Mouse (Mus musculus): ENCODE data around the gene Pde4c. TPM values are rescaled to one million over a fixed set of nuclear protein-coding genes. Genes with fewer than 3 reads are reported as not detected.

Pde4c gene
- polyA plus RNA-seq, 1 experiment = not detected

DNA sequence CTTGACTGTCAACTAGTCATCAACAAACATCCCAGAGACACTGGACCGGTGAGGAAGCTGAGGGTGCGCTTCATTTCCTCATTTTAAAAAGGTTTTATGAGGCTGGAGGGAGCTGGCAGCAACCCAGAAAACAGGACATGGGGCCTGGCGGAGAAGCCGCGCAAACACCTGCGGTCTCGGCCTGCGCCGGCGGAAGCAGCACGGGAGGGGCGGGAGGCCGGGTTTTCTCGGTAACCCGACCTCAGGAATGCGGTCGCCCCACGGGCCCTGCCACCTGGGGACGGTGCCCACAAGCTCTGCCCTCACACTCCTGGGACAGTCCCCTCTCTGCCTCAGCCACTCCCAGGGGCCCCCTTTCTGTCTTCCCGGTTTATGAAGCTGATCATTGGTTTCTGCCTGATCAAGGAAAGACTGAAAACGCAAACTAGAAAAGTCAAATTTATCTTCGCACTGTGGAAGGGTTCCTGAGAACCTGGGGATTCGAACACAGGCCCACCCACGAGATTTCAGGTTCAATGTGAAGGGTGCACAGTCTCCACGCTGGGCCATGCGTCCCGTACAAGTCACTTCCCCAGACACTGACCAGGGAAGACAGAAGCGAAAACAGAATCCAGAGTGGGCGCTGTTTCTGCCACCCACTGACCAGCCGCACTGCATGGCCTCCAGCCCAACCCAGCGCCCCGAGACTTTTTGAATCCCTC, 28.1 kb upstream of the Pde4c start:
- no peaks in the 10 kb centered on the region for H3K9me3 ChIP-seq (ENCODE audit: control insufficient read depth, low read length)
- peaks cover 66% of the 10 kb centered on the region for H3K4me1 ChIP-seq (ENCODE audit: control insufficient read depth)
- H3K4me3 ChIP-seq (replicated peaks) = peak overlapping the region; percentile 53

DNA sequence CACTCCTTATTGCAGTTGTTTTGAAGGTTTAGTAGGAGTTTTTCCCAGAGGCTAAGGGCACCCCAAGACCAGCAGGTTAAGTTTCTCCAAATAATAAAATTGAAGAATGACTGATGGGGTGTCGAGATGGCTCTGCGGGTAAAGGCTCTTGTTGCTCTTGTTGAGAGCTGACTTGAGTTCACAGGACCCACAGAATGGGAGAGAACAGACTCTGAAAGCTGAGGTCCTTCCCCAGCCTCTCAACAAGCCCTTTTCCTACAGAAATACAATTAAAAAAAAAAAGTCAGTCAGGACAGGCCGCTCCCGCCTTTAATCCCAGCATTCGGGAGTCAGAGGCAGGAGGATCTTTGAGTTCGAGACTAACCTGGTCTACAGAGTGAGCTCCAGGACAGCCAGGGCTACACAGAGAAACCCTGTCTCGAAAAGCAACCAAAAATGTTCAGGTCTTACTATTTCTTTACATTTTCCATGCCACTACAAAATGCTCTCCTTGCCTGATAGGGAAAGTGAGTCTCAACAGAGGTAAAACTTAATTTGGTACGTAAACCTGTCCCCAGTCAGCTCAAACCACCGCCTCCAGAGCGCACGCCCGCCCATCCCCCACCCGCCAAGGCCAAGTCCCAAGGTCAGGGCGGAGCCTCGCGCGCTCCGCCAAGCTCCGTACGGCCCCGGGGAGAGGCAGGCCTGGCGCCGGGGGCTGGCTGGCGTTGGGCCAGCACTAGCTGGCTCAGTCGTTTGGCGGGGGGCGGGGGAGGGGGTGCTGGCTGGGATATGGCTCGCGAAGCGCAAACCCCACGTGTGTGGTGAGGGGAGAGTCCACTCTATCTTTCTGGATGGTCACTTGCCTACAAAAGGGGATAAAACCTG, 27.3 kb upstream of the Pde4c start:
- Histone ChIP-seq H3K27me3 (ENCODE audit: control insufficient read depth) (peaks cover 15% of the 10 kb centered on the region), H3K9me3 (ENCODE audit: control insufficient read depth, low read length) (no peaks in the 10 kb centered on the region)
- no peak for TF ChIP-seq TAL1 (IDR thresholded peaks at IDR 0.05; ENCODE audit: low read length)
- TF ChIP-seq GATA1 (IDR thresholded peaks at IDR 0.05; ENCODE audit: low read length) = no peak

More for the DNA sequence above, 28.1 kb upstream of the Pde4c start:
- no peak for TF ChIP-seq GATA1 (IDR thresholded peaks at IDR 0.05; ENCODE audit: low read length)
- TF ChIP-seq TAL1 (IDR thresholded peaks at IDR 0.05; ENCODE audit: low read length) = no peak
- Histone ChIP-seq H3K36me3 (ENCODE audit: control insufficient read depth) (no peaks in the 10 kb centered on the region), H3K27me3 (ENCODE audit: control insufficient read depth) (peaks cover 17% of the 10 kb centered on the region)

DNA sequence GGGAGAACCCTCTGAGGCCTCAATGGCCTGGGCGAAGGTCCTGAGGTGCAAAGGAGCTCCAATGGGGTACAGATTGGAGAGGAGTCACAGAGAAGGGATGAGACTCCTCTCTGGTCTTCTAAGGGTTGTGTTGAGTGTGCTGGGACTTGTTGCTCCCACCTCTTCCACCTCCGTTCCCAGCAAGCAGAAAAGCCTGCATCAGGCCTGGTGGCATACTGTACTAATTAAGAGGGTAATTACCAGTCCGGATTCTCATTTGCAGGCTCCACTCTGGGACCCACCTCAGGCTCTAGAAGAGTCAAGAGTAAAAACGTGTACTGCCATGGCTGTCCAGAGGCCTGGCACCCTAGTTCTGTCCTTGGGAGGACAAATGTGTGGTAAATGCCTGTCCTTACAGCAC, 26.6 kb upstream of the Pde4c start:
- Histone ChIP-seq H3K4me3 (replicated peaks) (peak overlapping the region; percentile 53), H3K4me1 (ENCODE audit: control insufficient read depth) (peaks cover 75% of the 10 kb centered on the region), H3K36me3 (ENCODE audit: control insufficient read depth) (peaks cover 4% of the 10 kb centered on the region), H3K27me3 (ENCODE audit: control insufficient read depth) (peaks cover 8% of the 10 kb centered on the region), H3K9me3 (ENCODE audit: control insufficient read depth, low read length) (no peaks in the 10 kb centered on the region)
- TF ChIP-seq TAL1 (IDR thresholded peaks at IDR 0.05; ENCODE audit: low read length) (no peak), GATA1 (IDR thresholded peaks at IDR 0.05; ENCODE audit: low read length) (no peak)

More for the DNA sequence above, 27.3 kb upstream of the Pde4c start:
- H3K4me1 ChIP-seq (ENCODE audit: control insufficient read depth) = peaks cover 74% of the 10 kb centered on the region
- peak overlapping the region; percentile 53 for H3K4me3 ChIP-seq (replicated peaks)
- H3K36me3 ChIP-seq (ENCODE audit: control insufficient read depth) = peaks cover 1% of the 10 kb centered on the region

DNA sequence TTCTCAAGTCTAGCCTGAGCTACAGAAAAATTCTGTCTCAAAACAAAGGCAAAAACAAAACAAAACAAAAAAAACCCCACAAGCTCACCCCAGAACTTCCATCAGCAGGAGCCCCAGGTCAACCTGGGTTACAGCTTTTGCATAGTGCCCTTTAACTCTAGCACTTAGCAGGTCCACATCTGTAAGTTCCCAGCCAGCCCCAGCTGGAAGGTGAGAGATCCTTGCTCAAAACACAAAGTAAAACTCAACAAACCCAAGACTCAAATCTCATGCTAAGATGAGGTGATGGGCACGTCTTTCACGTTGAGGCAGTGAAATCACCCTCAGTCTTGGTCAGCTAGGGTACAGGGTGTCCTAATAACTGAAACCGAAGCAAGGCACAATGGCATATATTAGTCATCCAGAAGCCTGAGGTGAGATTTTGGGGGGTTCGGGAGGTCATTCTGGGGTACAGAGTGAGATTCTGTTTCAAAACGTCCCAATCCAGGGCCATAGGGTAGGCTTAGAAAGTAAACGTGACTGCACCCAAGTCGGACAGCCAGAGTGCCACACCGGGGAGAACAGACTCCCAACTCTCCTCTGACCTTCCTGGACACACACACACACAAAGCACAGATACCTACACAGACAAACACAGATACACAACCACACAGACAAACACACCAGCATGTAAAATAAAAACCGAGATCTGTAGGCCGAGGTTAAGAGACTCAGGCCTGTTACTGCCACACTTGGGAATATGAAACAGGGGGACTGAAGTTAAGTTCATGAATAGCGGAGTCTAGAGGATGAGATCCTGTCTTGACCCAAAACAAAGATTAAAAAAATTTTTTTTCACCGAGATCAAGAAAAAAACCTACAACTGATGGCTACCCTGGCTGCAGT, 25.9 kb upstream of the Pde4c start:
- Histone ChIP-seq H3K27me3 (ENCODE audit: control insufficient read depth) (peaks cover 2% of the 10 kb centered on the region; the same call in 1 of the 2 replicates), H3K9me3 (ENCODE audit: control insufficient read depth, low read length) (no peaks in the 10 kb centered on the region), H3K36me3 (ENCODE audit: control insufficient read depth) (peaks cover 4% of the 10 kb centered on the region), H3K4me3 (replicated peaks) (peak overlapping the region; percentile 70), H3K4me1 (ENCODE audit: control insufficient read depth) (peaks cover 72% of the 10 kb centered on the region)
- TF ChIP-seq TAL1 (IDR thresholded peaks at IDR 0.05; ENCODE audit: low read length) (no peak), GATA1 (IDR thresholded peaks at IDR 0.05; ENCODE audit: low read length) (no peak)

DNA sequence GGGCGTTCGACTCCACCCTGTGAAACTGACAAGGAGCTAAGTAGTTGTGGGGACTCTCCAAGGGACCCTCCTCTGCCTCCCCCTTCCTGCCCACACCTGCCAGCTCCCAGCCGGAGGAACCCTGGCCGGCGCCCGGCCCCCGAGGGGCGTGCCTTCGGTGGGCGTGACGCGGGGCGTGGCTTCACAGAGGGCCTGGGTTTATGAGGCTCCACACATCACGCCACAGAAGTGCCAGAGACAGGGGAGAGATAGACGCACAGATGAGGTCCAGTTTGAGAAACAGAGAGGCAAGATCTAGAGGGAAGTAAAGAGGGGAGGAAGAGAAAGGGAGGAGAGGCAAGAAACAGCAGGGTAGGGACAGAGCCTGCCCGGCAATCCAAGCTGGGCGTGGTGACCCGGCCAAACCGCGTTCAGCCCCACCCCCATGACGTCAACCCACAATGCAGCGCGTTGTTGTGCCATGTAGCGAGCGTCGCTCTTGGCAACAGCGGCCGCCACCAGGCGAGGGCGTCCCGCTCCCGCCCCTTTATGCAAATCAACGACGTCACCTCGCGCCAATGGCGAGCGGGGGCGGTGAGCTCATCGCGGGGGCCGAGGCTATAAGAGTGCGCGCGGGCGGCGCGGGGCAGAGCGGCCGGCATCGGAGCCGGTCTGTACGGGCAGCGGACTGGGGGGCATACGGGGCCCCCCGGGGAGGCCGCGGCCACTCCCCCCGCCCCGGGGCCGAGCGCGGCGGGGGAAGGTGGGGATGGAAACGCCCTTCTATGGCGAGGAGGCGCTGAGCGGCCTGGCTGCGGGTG, 25.0 kb upstream of the Pde4c start, which contains the start of gene Jund:
Gene Jund, plus strand, starts transcription at position 640 of the 800 bp plus-strand sequence.
- TF ChIP-seq GATA1 (IDR thresholded peaks at IDR 0.05; ENCODE audit: low read length) (no peak), TAL1 (IDR thresholded peaks at IDR 0.05; ENCODE audit: low read length) (no peak)
- no peaks in the 10 kb centered on the region for H3K9me3 ChIP-seq (ENCODE audit: control insufficient read depth, low read length)
- H3K4me3 ChIP-seq (replicated peaks) = peak within 1 kb of the TSS; percentile 70
- H3K36me3 ChIP-seq (ENCODE audit: control insufficient read depth) = peaks cover 4% of the 10 kb centered on the region
- H3K4me1 ChIP-seq (ENCODE audit: control insufficient read depth) = peaks cover 70% of the 10 kb centered on the region
- H3K27me3 ChIP-seq (ENCODE audit: control insufficient read depth) = no peaks in the 10 kb centered on the region; the same call in 1 of the 2 replicates

DNA sequence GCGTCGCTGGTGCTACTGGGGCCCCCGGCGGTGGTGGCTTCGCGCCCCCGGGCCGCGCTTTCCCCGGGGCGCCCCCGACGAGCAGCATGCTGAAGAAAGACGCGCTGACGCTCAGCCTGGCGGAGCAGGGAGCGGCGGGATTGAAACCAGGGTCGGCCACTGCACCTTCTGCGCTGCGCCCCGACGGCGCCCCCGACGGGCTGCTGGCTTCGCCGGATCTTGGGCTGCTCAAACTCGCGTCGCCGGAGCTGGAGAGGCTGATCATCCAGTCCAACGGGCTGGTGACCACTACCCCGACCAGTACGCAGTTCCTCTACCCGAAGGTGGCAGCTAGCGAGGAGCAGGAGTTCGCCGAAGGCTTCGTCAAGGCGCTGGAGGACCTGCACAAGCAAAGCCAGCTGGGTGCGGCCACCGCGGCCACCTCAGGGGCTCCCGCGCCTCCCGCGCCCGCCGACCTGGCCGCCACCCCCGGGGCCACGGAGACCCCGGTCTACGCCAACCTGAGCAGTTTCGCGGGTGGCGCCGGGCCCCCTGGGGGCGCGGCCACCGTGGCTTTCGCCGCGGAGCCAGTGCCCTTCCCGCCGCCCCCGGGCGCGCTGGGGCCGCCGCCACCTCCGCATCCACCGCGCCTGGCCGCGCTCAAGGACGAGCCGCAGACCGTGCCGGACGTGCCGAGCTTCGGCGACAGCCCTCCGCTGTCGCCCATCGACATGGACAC, 24.2 kb upstream of the Pde4c start:
- TF ChIP-seq GATA1 (IDR thresholded peaks at IDR 0.05; ENCODE audit: low read length) = no peak
- no peak for TF ChIP-seq TAL1 (IDR thresholded peaks at IDR 0.05; ENCODE audit: low read length)

DNA sequence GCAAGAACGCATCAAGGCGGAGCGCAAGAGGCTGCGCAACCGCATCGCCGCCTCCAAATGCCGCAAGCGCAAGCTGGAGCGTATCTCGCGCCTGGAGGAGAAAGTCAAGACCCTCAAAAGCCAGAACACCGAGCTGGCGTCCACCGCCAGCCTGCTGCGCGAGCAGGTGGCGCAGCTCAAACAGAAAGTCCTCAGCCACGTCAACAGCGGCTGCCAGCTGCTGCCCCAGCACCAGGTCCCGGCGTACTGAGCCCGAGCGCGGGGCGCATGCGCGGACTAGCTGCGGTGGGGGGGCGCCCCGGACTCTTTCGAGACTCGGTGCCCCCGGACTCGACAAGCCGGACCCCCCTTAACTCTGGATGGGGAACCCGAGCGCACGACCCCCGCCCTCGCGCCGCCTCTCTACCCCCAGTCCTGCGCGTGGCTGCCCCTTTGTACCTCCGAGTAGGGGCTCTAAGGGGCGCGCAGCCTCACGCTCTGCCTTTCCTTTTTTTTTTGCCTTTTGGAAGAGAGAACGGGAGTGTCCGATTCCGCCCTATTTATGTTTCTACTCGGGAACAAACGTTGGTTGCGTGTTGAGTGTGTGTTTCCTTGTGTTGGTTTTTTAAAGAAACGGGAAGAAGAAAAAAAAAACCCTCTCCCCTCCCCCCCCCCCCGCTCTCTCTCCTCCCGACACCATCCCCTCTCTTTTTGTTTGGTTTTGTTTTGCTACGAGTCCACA, 23.5 kb upstream of the Pde4c start:
- TF ChIP-seq TAL1 (IDR thresholded peaks at IDR 0.05; ENCODE audit: low read length) = no peak
- no peak for TF ChIP-seq GATA1 (IDR thresholded peaks at IDR 0.05; ENCODE audit: low read length)
- H3K4me1 ChIP-seq (ENCODE audit: control insufficient read depth) = peaks cover 60% of the 10 kb centered on the region
- no peaks in the 10 kb centered on the region for H3K9me3 ChIP-seq (ENCODE audit: control insufficient read depth, low read length)

More for the DNA sequence above, 24.2 kb upstream of the Pde4c start:
- H3K4me1 ChIP-seq (ENCODE audit: control insufficient read depth) = peaks cover 65% of the 10 kb centered on the region
- no peaks in the 10 kb centered on the region for H3K9me3 ChIP-seq (ENCODE audit: control insufficient read depth, low read length)
- H3K36me3 ChIP-seq (ENCODE audit: control insufficient read depth) = peaks cover 4% of the 10 kb centered on the region
- H3K4me3 ChIP-seq (replicated peaks) = peak overlapping the region; percentile 70
- no peaks in the 10 kb centered on the region for H3K27me3 ChIP-seq (ENCODE audit: control insufficient read depth)

More for the DNA sequence above, 23.5 kb upstream of the Pde4c start:
- Histone ChIP-seq H3K4me3 (replicated peaks) (peak overlapping the region; percentile 70), H3K36me3 (ENCODE audit: control insufficient read depth) (peaks cover 4% of the 10 kb centered on the region), H3K27me3 (ENCODE audit: control insufficient read depth) (no peaks in the 10 kb centered on the region)

Data from erythroblast, embryonic 14.5 days (primary cell).